20 mouse cellular contexts compared by ENCODE assay signal in genomic region chr7:28562951-28563350, GRCm38 (mm10). TPM values are rescaled to one million over a fixed set of nuclear protein-coding genes. Genes with fewer than 3 reads are reported as not detected.
"Had no signal": no experiment of that assay in that cellular context is flagged by ENCODE, and none has a peak within 500 bp of the region (broad histone marks: within the 10 kb centered on the region; RNA-seq: fewer than 3 reads in every experiment).

No protein-coding gene starts in this region.

- H3K27ac ChIP-seq: left cerebral cortex, adult 2 months; limb, embryonic 10.5 days; liver, embryonic 15.5 days; midbrain, embryonic 10.5 days; neural tube, embryonic 12.5 days; stomach, embryonic 15.5 days had no signal

- ATAC-seq: lung, postnatal 0 days had no signal

- H3K9me3 ChIP-seq: limb, embryonic 10.5 days; liver, embryonic 15.5 days; midbrain, embryonic 10.5 days; neural tube, embryonic 12.5 days; stomach, embryonic 15.5 days had no signal

- H3K4me1 ChIP-seq: neural tube, embryonic 12.5 days had no signal

- H3K4me2 ChIP-seq: liver, embryonic 11.5 days; liver, embryonic 15.5 days; neural tube, embryonic 12.5 days; stomach, embryonic 15.5 days had no signal

- H3K27me3 ChIP-seq: liver, embryonic 15.5 days; neural tube, embryonic 12.5 days; stomach, embryonic 15.5 days had no signal

- H3K9ac ChIP-seq: liver, embryonic 15.5 days; neural tube, embryonic 12.5 days; stomach, embryonic 15.5 days had no signal

- DNase-seq: kidney, postnatal 25 days; lung, adult 2 months; lung, postnatal 4 days; midbrain, embryonic 14.5 days; right cerebral cortex, postnatal 4 days; thymus, adult 2 months; thymus, postnatal 36 days had no signal

- H3K4me3 ChIP-seq: left cerebral cortex, adult 2 months; limb, embryonic 10.5 days; liver, embryonic 15.5 days; midbrain, embryonic 10.5 days; myocyte; neural tube, embryonic 12.5 days; stomach, embryonic 15.5 days had no signal

RNA-seq across cellular contexts. Expression of gene Nccrp1, which starts 15.9 kb away (rescaled TPM):
- polyA plus RNA-seq: kidney, embryonic 16.5 days; limb, embryonic 10.5 days; limb, embryonic 14.5 days; liver, embryonic 11.5 days; liver, embryonic 15.5 days; lung, postnatal 0 days; neural tube, embryonic 12.5 days had no signal

RNA-seq across cellular contexts. Expression of gene Sycn, which starts 22.3 kb away (rescaled TPM):
- polyA plus RNA-seq: kidney, embryonic 16.5 days; limb, embryonic 10.5 days; liver, embryonic 11.5 days; liver, embryonic 15.5 days; lung, adult 2 months; lung, postnatal 0 days; midbrain, embryonic 10.5 days; midbrain, embryonic 14.5 days; myocyte; neural tube, embryonic 12.5 days had no signal

RNA-seq across cellular contexts. Expression of gene Ifnl3, which starts 40.3 kb away (rescaled TPM):
- polyA plus RNA-seq: kidney, embryonic 16.5 days; limb, embryonic 10.5 days; limb, embryonic 14.5 days; liver, embryonic 11.5 days; liver, embryonic 15.5 days; lung, adult 2 months; lung, postnatal 0 days; midbrain, embryonic 10.5 days; midbrain, embryonic 14.5 days; myocyte; neural tube, embryonic 12.5 days; spleen, adult 2 months; stomach, embryonic 15.5 days; testis, adult 2 months had no signal
